Mouse (Mus musculus): ENCODE data around the gene Relt. TPM values are rescaled to one million over a fixed set of nuclear protein-coding genes. Genes with fewer than 3 reads are reported as not detected.
A peak's percentile ranks its signal among the peaks of the same experiment; 100 is the strongest.

Relt gene
- 3.7 and 6.2 TPM in 2 replicates for polyA plus RNA-seq (2012; rRNA removed)

GRCm38 (mm10) chr7:100862828-100863638, at the start of gene Relt:
Gene Relt, minus strand, starts transcription at chr7:100863446.
- no peak for DNase-seq (ENCODE audit: low read depth)

GRCm38 (mm10) chr7:100911791-100912190, 48.5 kb upstream of the Relt start:
- DNase-seq (ENCODE audit: low read depth) = no peak

- no peak for DNase-seq (ENCODE audit: low read depth)
Measured at GRCm38 (mm10) chr7:100911246-100911770, 48.1 kb upstream of the Relt start.

DNA sequence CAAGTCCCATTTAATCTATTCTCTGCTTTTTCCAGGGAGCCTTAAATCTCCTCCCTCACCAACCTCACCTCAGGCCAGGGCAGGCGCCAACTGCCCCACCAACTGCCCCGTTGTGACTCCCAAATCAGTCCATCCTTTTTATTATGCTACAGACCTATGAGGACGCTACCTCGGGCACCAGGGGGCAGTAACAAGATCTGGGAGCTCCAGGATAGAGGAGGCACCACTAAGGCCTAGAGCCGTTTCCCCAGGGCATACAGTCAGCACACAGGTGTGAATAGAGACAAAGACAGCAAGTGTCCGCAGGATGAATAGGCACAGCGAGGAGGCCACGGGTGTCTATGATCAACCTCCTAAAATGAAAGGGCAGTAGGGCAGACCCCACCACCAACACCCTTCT, 45.3 kb upstream of the Relt start:
- DNase-seq (ENCODE audit: low read depth) = no peak

DNA sequence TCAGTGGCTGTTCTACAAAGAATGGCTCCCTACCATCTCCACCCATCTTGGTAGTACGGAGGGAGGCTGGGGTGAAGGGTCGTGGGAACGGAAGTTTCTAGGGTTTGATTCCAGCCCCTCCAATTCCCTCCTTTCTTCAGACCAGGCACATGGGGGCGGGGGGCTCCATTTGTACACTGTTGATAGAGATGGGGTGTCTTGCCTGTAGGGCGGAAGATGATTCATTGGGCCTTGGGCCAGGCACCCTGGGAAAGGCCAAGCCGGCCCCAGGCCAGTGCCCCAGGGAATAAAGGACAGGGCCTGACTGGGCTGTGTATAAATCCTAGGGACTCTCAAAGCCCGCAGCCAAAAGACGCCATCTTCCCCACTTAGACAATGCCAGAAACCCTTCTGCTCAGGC, 44.8 kb upstream of the Relt start:
- no peak for DNase-seq (ENCODE audit: low read depth)

- DNase-seq (ENCODE audit: low read depth) = no peak
Measured at GRCm38 (mm10) chr7:100907231-100907630, 44.0 kb upstream of the Relt start.

DNA sequence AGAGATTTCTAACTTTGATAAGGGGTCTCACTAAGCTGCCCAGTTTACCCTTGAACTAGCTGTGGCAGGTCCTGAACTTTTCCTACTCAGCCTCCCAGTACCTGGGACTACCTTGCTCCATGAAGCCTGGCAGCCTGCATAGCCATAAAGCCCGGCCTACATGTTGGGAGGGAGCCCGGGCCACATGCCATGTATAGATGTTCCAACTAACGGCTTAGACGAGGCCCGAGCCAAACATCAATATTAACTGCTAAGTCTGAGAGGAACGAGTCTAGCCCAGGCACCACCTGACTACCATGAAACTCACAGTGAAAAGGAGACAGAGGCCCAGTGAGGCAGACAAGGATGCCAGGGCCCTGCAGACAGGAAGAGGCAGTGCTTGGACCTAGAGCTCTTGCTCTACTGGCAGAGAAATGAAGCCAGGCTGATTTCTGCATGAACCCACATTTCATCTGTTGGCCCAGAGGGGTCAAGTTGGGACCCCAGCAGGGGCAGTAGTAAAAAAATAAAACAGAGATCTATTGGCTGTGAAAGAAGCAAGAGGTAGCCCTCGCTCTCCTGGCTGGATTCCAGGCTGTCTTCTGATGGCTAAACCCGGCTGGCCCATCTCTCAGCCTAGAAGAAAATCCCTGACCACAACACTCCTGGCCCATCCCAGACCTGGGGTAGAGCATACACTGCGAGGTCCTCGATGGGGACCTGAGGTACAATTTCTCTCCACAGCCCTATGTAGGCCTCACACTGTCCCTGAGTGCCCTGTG, 43.0 kb upstream of the Relt start:
- peak; percentile 47 for DNase-seq (ENCODE audit: low read depth)

DNA sequence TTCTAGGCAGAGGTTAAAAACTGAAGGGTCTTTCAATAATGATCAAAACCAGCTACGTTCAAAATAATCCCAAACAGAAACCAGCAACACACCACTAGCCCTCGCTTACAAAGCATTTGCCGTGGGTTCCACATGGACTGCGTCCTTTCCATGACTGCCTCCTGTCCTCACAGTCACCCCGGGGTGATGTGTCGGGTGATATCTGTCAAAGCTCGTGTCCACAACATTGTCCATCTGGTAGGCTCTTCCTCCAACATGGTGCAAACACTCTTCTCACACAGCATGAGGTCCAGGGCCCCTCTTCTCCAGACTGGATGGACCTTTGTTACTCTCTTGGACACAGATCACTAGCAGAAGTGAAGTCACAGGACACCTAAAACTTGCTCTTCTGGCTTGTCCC, 41.8 kb upstream of the Relt start:
- DNase-seq (ENCODE audit: low read depth) = no peak

GRCm38 (mm10) chr7:100904612-100905011, 41.4 kb upstream of the Relt start:
- no peak for DNase-seq (ENCODE audit: low read depth)

DNA sequence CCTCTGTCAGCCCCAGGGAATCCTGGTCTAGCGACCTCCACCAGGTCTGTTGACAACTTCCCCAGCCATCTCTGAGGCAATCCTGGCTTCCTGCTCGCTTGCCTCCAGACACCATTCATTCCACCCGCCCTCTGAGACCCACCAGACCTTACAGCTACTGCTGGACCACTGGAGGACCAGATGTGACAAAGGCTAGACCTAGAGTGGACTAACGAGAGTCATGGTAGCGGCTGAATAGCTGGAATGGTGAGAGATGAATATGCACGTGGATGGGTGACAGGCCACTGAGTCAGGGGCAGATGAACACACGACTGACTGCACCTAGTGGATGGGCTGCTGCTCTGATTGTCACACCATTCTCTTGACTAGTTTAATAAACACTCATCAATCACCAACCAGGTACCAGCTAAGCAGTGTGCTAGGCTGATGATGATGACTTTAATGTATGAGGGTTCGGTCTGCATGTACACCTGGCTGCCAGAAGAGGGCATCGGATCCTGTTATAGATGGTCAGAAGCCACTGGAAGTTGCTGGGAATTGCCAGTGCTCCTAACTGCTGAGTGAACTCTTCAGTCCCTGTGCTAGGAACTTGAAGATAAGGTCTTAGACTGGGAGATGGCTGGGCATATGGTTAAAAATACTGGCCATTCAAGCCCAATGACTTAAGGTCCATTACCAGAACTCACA, 39.3 kb upstream of the Relt start:
- no peak for DNase-seq (ENCODE audit: low read depth)

DNA sequence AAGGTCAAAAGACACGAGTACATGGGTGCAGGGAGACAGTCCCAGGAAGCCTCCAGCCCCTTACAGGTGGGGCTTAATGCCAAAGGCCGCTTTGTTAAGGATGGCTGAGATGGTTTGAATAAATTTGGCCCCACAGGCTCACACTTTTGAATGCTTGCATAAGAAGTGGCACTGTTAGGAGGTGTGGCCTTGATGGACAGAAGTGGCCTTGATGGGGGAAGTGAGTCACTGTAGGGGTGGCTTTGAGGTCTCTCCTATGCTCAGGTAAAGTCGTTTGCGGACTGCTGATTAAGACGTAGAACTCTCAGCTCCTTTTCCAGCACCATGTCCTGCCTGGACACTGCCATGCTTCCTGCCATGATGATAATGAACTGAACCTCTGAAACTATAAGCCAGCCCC, 34.6 kb upstream of the Relt start:
- no peak for DNase-seq (ENCODE audit: low read depth)

GRCm38 (mm10) chr7:100894833-100895226, 31.6 kb upstream of the Relt start:
- DNase-seq (ENCODE audit: low read depth) = no peak

DNA sequence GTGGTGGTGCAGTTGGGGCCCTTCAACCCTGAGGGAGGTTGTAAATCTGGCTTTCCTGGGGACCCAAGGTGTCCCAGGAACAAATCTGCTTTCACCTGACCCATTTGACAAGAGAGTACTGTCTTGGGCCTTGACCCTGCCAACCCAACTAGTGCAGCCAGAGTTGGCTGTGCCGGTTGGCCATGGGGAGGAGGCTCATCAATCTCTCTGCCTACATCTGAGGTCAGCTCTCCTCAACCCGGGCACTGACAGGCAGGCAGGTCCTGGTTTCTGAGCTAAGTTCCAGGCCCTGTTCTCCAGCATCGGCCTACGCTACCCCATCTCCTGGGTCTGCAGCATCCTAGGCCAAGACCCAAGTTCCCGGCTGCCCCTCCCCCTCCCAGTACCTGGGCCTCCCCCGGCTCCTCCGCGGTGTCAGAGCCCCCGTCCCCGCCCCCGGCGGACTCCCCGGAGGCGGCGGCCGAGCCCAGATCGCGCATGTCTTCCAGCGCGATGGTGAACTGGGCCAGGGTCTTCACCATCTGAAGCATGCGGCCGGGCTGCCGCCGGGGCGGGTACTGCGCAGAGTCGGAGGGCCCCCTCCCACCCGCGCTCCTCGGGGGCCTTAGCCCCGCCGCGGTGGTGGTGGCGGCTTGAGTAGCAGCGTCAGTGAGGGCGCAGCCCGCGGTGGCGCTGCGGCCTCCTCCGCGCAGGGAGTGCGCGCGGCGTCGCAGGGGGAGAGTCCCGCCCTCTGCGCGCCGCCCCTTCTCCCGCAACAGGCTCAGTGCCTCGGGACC, 31.0 kb upstream of the Relt start:
- DNase-seq (ENCODE audit: low read depth) = no peak

DNA sequence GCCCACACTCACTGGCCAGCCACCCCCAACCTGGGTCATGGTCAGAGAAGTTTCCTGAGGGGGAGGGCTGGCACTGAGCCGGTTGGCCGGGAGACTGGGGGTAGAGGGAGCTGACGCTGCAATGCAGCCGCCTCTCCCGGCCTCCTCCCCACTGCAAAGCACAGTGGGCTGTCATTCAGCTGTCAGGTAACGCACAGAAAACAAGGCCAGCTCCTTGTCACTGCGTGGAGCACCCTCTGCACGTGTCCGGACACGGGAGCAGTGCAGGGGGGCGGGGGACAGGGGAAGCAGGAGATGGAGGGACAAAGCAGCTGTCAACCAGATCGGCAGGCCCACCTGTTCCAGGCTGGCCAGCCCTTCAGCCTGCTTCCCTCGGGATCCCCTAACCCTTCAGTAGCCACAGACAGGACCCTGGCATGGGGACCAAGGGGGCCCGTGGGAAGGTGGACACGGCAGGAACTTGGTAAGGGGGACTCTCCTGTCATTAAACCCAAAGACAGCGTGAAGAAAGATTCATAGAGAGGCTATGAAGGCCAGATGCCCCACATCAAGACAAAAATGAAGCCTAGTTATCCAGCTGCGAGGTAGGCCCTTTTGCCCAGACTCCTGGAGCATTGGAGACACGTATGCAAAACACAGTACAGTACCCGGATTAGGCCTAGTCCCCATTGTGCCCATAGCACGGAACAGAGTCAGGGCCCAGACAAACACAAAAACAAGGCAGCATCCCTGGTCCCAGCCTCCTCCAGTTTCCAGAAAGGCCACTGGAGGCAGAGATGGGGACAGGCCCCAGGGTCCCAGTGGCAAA, 30.2 kb upstream of the Relt start:
- DNase-seq (ENCODE audit: low read depth) = no peak

DNA sequence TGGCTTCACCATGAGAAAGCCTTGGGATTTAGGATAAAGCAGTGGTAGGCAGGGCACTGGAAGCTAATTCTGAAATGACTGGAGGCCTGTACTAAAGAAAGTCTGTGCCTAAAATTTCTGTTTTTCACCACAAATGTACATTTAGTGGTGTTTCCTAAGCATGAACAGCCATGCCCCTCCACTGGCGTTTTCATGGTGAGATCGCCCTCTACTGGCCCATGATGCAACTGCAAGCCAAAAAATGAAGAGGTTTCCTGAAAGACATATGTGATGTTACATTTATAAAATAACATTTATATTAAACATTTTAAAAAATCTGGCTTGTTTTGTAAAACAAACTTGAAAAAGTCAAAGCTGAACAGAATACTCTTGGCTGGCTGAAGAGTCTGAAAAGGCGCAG, 23.3 kb upstream of the Relt start:
- no peak for DNase-seq (ENCODE audit: low read depth)

DNA sequence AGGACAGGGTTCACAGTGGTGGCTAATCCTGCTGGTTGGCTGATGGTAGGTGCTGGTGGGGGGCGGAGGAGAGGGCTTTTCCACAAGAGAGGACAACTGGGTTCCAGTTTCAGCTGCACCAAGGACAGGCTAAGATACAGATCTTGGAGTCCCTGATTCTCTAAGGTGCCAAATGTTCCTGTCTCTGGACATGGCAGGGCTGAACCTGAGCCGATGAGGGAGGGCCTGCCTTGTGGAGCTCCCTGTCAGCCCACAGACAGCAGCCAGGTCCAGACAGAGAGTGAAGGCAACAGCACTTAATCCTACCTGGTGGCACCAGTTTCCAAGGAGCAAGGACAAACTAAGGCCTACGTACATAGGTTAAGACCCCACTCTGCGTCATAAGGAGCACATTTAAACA, 21.2 kb upstream of the Relt start:
- DNase-seq (ENCODE audit: low read depth) = no peak

DNA sequence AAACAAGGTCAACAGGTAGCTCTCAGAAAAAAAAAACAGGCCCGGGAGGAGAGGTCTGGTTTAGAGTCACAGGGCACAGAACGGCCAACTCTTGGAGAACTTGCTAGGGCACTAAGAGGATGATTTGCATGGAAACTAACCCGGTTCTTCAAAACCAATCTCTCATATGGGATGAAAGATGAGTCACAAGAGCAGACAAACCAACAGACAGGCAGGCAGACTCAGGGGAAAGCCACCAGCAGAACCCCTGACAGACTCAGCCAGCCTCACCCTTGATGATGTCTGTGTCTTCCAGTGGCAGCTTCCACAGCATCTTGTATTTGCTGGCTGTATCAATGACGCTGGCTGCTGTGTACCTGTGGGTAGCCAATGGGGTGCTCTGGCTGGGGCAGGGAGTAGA, 18.7 kb upstream of the Relt start:
- no peak for DNase-seq (ENCODE audit: low read depth)

DNA sequence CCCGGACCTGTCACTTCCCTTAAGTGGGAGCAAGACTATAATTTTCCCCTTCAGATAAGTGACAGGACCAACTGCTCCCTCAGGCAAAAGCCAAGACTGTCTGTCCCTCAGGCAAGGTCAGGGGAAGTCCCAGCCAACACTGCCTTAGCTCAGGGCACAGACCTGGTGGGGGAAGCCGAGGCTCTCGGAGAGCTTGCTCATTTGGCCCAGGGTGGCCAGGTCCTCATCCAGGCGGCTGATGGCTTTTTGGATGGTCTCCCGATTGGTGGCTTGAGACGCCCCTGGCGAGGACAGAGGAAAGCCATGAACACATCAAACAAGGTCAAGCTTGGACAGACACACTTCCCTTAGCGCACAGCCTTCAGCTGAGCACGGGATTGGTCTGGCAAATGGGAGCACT, 18.3 kb upstream of the Relt start:
- DNase-seq (ENCODE audit: low read depth) = no peak

DNA sequence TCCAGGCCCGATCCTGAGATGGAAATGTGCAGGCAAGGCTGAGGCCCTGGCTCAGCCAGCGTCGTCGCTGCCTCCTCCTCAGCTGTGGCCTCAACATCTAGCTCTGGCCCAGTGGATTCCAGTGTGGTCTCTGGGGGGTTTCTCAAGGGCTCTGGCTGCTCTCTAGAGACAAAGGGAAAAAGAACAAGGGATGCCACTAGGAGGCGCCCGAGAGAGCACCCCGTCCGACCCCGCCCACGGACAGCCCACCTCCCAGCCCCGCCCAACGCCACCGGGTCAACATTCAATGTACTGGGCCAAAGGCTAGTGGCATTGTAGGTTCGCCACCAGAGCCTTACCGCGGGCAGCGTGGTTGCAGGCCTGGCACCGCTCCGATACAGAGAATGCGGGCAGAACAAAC, 16.3 kb upstream of the Relt start:
- DNase-seq (ENCODE audit: low read depth) = no peak

- no peak for DNase-seq (ENCODE audit: low read depth)
Measured at GRCm38 (mm10) chr7:100876771-100877170, 13.5 kb upstream of the Relt start.

DNA sequence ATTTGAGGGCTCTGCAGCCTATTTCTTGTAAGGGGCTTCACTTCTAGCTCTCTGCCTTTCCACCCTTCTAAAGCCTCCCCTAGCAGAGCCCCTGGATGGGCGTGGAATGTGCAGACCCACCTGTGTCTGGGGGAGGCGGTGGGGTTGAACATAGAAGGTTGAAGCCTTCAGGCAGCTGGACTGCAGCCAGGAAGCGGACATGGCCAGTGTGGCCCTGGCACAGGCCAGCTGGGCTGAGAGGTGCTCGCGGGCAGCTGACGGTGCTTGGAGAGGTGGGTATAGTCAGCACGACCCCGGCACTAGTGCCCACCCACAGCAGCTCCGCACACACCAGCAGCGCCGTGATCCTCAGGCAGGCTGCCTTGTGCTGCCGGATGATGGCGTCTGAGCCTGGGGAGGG, 13.0 kb upstream of the Relt start:
- no peak for DNase-seq (ENCODE audit: low read depth)
